Mouse (Mus musculus) spleen, adult 2 months (tissue): ENCODE measurements at regions not wholly inside any gene's neighbourhood (a gene's known extent, or its start where the extent isn't known, plus 50 kb on each side); places are given as distances from the start of the nearest gene placed in this dataset.

ENCODE experiments used
- CTCF ChIP-seq: fragments of 200-500 bp; IDR thresholded peaks from 2 replicates; pipeline ENCODE4 v1.5.1; 2011; ENCODE audit warnings: mild to moderate bottlenecking, inconsistent platforms; ENCODE audit not compliant: insufficient read depth, insufficient read length, insufficient replicate concordance; ENCODE audit errors: extremely low read depth
- POLR2A ChIP-seq: fragments of 200-500 bp; IDR thresholded peaks from 2 replicates; pipeline ENCODE4 v1.6.1; 2011; ENCODE audit warnings: low read depth, low read length, inconsistent platforms

DNA sequence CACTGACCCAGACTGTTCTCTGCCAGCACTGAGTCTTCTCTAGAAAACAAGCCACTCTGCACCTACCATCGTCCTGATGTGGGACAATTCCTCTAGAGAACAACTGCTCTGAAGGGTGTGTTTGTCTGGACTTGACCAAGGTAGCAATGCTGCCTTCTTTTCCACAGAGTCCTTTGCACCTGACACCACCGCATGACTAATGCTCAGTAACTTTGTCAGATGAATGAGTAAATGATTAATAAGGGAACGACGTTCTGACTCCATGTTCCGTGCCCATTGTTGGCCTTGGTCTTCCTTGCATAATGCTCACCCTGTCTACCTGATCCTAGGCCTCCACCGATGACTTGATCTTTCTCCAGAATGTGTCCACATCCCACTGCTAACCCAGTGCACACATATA lies 67.2 kb upstream of the Frmd6 start:
- no peak for TF ChIP-seq CTCF
- no peak for TF ChIP-seq POLR2A
